Comparison of ENCODE assay signal across 12 mouse cellular contexts in the genomic region with DNA sequence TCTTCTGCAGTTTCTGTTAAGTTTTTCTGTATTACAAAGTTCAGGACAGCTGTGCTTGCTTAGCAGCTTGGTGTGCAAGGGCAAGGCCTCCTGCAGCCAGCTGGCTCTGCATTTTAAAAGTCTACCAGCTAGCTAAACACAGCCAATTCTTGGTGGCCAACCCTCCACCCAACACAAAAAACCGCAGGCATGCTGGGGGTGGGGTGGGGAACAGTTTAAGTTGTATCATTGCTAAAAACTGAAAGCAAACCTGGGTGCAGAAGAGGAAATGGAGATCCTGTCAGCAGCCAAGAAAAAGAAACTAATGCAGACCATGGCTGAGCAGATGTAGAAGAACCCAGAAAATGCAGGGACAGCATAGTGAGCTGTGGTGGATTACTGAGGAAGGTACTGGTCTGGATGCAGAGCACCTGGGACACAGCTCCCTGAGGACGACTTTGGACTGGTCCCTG. TPM values are rescaled to one million over a fixed set of nuclear protein-coding genes. Genes with fewer than 3 reads are reported as not detected.
DNase-seq lines count a peak whose midpoint lies in the region; ATAC-seq lines count a peak whose summit lies in the region.
"Had no signal": no experiment of that assay in that cellular context is flagged by ENCODE, and none has a peak within 500 bp of the region (broad histone marks: within the 10 kb centered on the region; RNA-seq: fewer than 3 reads in every experiment).

A gene (plus strand): TSS at position 402 of the 452 bp plus-strand sequence.

- DNase-seq in heart, adult 18-20 months: peak; percentile 9 to 36
- no peak for DNase-seq in heart, adult 8-10 months (ENCODE audit: low spot score)
- peak; percentile 84 for DNase-seq in induced T-regulatory cell, adult 2 months (ENCODE audit: low read depth)
- DNase-seq in spleen, postnatal 14 days (ENCODE audit: low spot score in 2 of 2): peak; percentile 16 to 25
- no peak for DNase-seq in urinary bladder, postnatal 10 days (ENCODE audit: low spot score)
- no peak for DNase-seq in urinary bladder, postnatal 25 days (ENCODE audit: low spot score)
- DNase-seq in kidney, adult 8-10 months: no peak
- DNase-seq: adrenal gland, postnatal 10 days; right cerebral cortex, postnatal 14 days had no signal

- ATAC-seq in CD4-positive, CD25-positive, alpha-beta regulatory T cell, adult 4 months: peak; percentile 87
- ATAC-seq: forebrain, embryonic 16.5 days had no signal

RNA-seq across cellular contexts. Expression of the gene that starts here (rescaled TPM):
- total RNA-seq in heart, adult 18-20 months (2021): not detected
- total RNA-seq in heart, adult 8-10 months (2022): not detected
- 10 to 100 TPM; 77.1 to 89.5 TPM for polyA plus RNA-seq in CD4-positive, CD25-positive, alpha-beta regulatory T cell, adult 4 months (2017; shearing (Covaris generic))
- polyA plus RNA-seq: forebrain, embryonic 16.5 days; limb, embryonic 12.5 days had no signal

Comparison
In these comparisons a context has a peak if more than half of its experiments do, and no peak if none do; other contexts are left out.
1. Peak in DNase-seq in heart, adult 18-20 months; RNA of the gene not detected or under 1 TPM.
2. DNase-seq: peak in induced T-regulatory cell, adult 2 months (single experiment) and spleen, postnatal 14 days (2 of 2); none in heart, adult 8-10 months (single experiment), urinary bladder, postnatal 10 days (single experiment), urinary bladder, postnatal 25 days (single experiment) and kidney, adult 8-10 months (0 of 2).